Mouse (Mus musculus) cerebellum, adult 2 months (tissue): ENCODE results near the gene Atg7.

Experiments used
- CTCF ChIP-seq: fragments of 200-500 bp; IDR thresholded peaks from 2 replicates; pipeline ENCODE4 v1.5.1; 2011; ENCODE audit warnings: low read depth, mild to moderate bottlenecking, control low read depth, low read length, moderate library complexity, borderline replicate concordance; ENCODE audit not compliant: insufficient read depth
- POLR2A ChIP-seq: fragments of 200-500 bp; IDR thresholded peaks from 2 replicates; pipeline ENCODE4 v1.6.1; 2011; ENCODE audit warnings: low read length, control low read depth, borderline replicate concordance; ENCODE audit not compliant: insufficient read depth

- TF ChIP-seq CTCF (no peak), POLR2A (no peak)
Measured at GRCm38 (mm10) chr6:114713538-114713937, 70.6 kb downstream of the Atg7 start.
